Mouse (Mus musculus) heart, embryonic 13.5 days (tissue): ENCODE results near the gene Hist1h2bk. TPM values are rescaled to one million over a fixed set of nuclear protein-coding genes. Genes with fewer than 3 reads are reported as not detected.

ENCODE experiments used
- ATAC-seq: fragments of 200-750 bp; cut with Nextera tagmentation; 2 replicates; pipeline ENCODE4 v1.8.0; 2017; ENCODE audit warnings: moderate TSS enrichment; ENCODE audit not compliant: insufficient number of reproducible peaks, low FRiP score, low TSS enrichment; ENCODE audit errors: extremely low read depth
- H3K27ac ChIP-seq: fragments of 300-500 bp; sonication (generic); replicated peaks from 2 replicates; pipeline ENCODE4 v1.5.1; 2015; ENCODE audit warnings: moderate library complexity, mild to moderate bottlenecking, inconsistent platforms
- H3K27me3 ChIP-seq: fragments of 300-500 bp; sonication (generic); replicated peaks from 2 replicates; pipeline ENCODE4 v1.6.1; 2015; ENCODE audit warnings: mild to moderate bottlenecking, inconsistent platforms
- H3K36me3 ChIP-seq: fragments of 300-500 bp; sonication (generic); 2 replicates; pipeline ENCODE4 v1.6.1; 2015; ENCODE audit warnings: mild to moderate bottlenecking, inconsistent platforms
- H3K4me1 ChIP-seq: fragments of 300-500 bp; sonication (generic); 2 replicates; pipeline ENCODE4 v1.6.1; 2015; ENCODE audit warnings: inconsistent platforms
- H3K4me2 ChIP-seq: fragments of 300-500 bp; sonication (generic); 2 replicates; pipeline ENCODE4 v1.6.1; 2015; ENCODE audit warnings: inconsistent platforms, mild to moderate bottlenecking, moderate library complexity
- H3K4me3 ChIP-seq: fragments of 300-500 bp; sonication (generic); 2 replicates; pipeline ENCODE4 v1.5.1; 2015; ENCODE audit warnings: moderate library complexity, mild to moderate bottlenecking, inconsistent platforms
- H3K9ac ChIP-seq: fragments of 300-500 bp; sonication (generic); 2 replicates; pipeline ENCODE4 v1.6.1; 2015; ENCODE audit warnings: inconsistent platforms, mild to moderate bottlenecking, moderate library complexity
- H3K9me3 ChIP-seq: fragments of 300-500 bp; sonication (generic); 2 replicates; pipeline ENCODE4 v1.6.1; 2016; ENCODE audit warnings: inconsistent platforms
- WGBS: fragments of 180-500 bp; shearing (Covaris S2); methylation state at CpG from one replicate; pipeline ENCODE4 v1.1.7; 2015; ENCODE audit warnings: mixed read lengths; 5-methylcytosine and 5-hydroxymethylcytosine counted together
- polyA plus RNA-seq: library from polyadenylated mRNA; unstranded; fragments of >200 nt; fragmentation: Nextera tagmentation; extraction: Ambion mirVana; gene quantifications from 2 replicates; pipeline ENCODE4 v1.2.1, GENCODE M21; 2015

The Hist1h2bk gene
- polyA plus RNA-seq, 1 experiment from 2014 or later = 3.1 TPM

- ATAC-seq = no peak
- WGBS = 40% methylated on average over 4 of the region's 4 CpGs
- no peak overlapping the region for H3K27ac ChIP-seq
Measured at GRCm38 (mm10) chr13:21999147-21999546, 36.5 kb upstream of the Hist1h2bk start.

GRCm38 (mm10) chr13:22001346-22001745, 34.3 kb upstream of the Hist1h2bk start:
- Histone ChIP-seq H3K27ac (no peak overlapping the region), H3K4me1 (peaks cover 21% of the 10 kb centered on the region), H3K27me3 (peaks cover 100% of the 10 kb centered on the region), H3K4me2 (peak overlapping the region; percentile 4; the same call in 1 of the 2 replicates), H3K36me3 (no peaks in the 10 kb centered on the region), H3K9me3 (no peaks in the 10 kb centered on the region), H3K9ac (no peak overlapping the region), H3K4me3 (no peak overlapping the region)
- WGBS = 53% methylated on average over 2 of the region's 2 CpGs
- no peak for ATAC-seq

More at GRCm38 (mm10) chr13:21999147-21999546, 36.5 kb upstream of the Hist1h2bk start:
- Histone ChIP-seq H3K9ac (no peak overlapping the region), H3K4me2 (no peak overlapping the region), H3K27me3 (peaks cover 87% of the 10 kb centered on the region), H3K4me1 (peaks cover 16% of the 10 kb centered on the region), H3K36me3 (no peaks in the 10 kb centered on the region), H3K4me3 (no peak overlapping the region), H3K9me3 (no peaks in the 10 kb centered on the region)

DNA sequence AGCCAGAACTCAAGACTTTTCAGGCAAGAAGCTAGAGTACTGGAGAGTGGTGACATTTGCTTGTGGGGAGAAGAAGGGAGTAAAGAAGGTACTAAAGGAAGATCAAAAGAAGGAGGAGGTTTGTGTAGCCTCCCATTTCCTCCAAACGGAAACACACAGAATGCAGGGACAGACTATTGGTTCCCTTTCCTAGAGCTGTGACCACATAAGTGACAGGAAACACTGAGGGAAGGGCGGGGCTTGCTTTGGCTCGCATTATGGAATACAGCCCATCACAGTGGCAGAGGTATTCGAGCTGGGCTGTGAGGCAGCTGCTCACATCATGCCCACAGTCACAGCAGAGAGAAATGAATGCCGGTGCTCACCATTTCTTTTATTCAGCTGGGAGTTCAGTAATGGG, 33.8 kb upstream of the Hist1h2bk start:
- Histone ChIP-seq H3K4me3 (no peak overlapping the region), H3K36me3 (no peaks in the 10 kb centered on the region), H3K4me1 (peaks cover 21% of the 10 kb centered on the region), H3K27me3 (peaks cover 100% of the 10 kb centered on the region), H3K4me2 (peak overlapping the region; percentile 4; the same call in 1 of the 2 replicates), H3K9me3 (no peaks in the 10 kb centered on the region), H3K9ac (no peak overlapping the region), H3K27ac (no peak overlapping the region)
- ATAC-seq = no peak
- WGBS = 29% methylated on average over 5 of the region's 5 CpGs

GRCm38 (mm10) chr13:22005605-22006333, 29.9 kb upstream of the Hist1h2bk start:
- peak overlapping the region; percentile 78 for H3K9ac ChIP-seq
- H3K27ac ChIP-seq = no peak overlapping the region
- WGBS = under 1% methylated on average over 45 of the region's 45 CpGs
- peak; percentile 56; the same call in 1 of the 2 replicates for ATAC-seq
- H3K4me1 ChIP-seq = peaks cover 19% of the 10 kb centered on the region
- H3K36me3 ChIP-seq = no peaks in the 10 kb centered on the region
- peak overlapping the region; percentile 70 for H3K4me3 ChIP-seq
- H3K27me3 ChIP-seq = peaks cover 100% of the 10 kb centered on the region
- no peaks in the 10 kb centered on the region for H3K9me3 ChIP-seq
- peak overlapping the region; percentile 98 for H3K4me2 ChIP-seq

GRCm38 (mm10) chr13:22006334-22007120, 29.1 kb upstream of the Hist1h2bk start:
- H3K27me3 ChIP-seq = peaks cover 98% of the 10 kb centered on the region
- H3K4me3 ChIP-seq = peak overlapping the region; percentile 70
- no peak overlapping the region for H3K27ac ChIP-seq
- H3K4me1 ChIP-seq = peaks cover 19% of the 10 kb centered on the region
- 1% methylated on average over 38 of the region's 38 CpGs for WGBS
- H3K9me3 ChIP-seq = no peaks in the 10 kb centered on the region
- H3K4me2 ChIP-seq = peak overlapping the region; percentile 98
- peak overlapping the region; percentile 78 for H3K9ac ChIP-seq
- ATAC-seq = no peak; the same call in 1 of the 2 replicates
- no peaks in the 10 kb centered on the region for H3K36me3 ChIP-seq

GRCm38 (mm10) chr13:22007121-22007510, 28.6 kb upstream of the Hist1h2bk start:
- no peak for ATAC-seq
- H3K27me3 ChIP-seq = peaks cover 97% of the 10 kb centered on the region
- H3K27ac ChIP-seq = no peak overlapping the region
- no peaks in the 10 kb centered on the region for H3K9me3 ChIP-seq
- no peaks in the 10 kb centered on the region for H3K36me3 ChIP-seq
- H3K4me3 ChIP-seq = peak overlapping the region; percentile 70
- H3K9ac ChIP-seq = peak overlapping the region; percentile 78
- 2% methylated on average over 18 of the region's 18 CpGs for WGBS
- H3K4me2 ChIP-seq = peak overlapping the region; percentile 98
- H3K4me1 ChIP-seq = peaks cover 19% of the 10 kb centered on the region

DNA sequence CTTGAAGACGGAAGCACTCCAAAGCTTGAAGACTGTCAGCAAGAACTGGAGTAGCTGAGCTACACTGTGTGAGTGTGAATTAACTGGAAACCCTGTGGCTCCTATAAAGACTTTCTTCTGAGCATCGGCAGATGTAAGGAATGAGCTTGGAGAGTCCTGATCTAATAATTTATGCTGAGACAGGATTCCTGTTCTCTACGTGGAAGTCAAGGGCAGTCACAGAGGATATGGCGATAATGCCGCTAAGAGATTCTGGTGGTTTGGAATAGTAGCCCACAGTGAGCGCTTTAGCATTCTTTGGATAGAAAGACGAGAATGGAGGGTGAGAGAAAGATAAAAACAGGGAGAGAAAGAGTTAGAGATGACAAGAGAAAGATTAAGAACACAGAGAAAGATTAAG, 27.8 kb upstream of the Hist1h2bk start:
- Histone ChIP-seq H3K36me3 (no peaks in the 10 kb centered on the region), H3K9me3 (no peaks in the 10 kb centered on the region), H3K4me3 (0 out of 2 replicates have a peak overlapping the region, but pooled peaks have one; percentile 70), H3K4me1 (peaks cover 19% of the 10 kb centered on the region), H3K9ac (no peak overlapping the region), H3K4me2 (no peak overlapping the region), H3K27me3 (peaks cover 97% of the 10 kb centered on the region), H3K27ac (no peak overlapping the region)
- 51% methylated on average over 7 of the region's 7 CpGs for WGBS
- ATAC-seq = no peak

GRCm38 (mm10) chr13:22008707-22009106, 27.0 kb upstream of the Hist1h2bk start:
- WGBS = 73% methylated on average over 3 of the region's 3 CpGs
- H3K4me2 ChIP-seq = no peak overlapping the region
- no peaks in the 10 kb centered on the region for H3K36me3 ChIP-seq
- no peak overlapping the region for H3K9ac ChIP-seq
- no peak overlapping the region for H3K4me3 ChIP-seq
- ATAC-seq = no peak
- peaks cover 20% of the 10 kb centered on the region for H3K4me1 ChIP-seq
- no peak overlapping the region for H3K27ac ChIP-seq
- peaks cover 95% of the 10 kb centered on the region for H3K27me3 ChIP-seq
- H3K9me3 ChIP-seq = no peaks in the 10 kb centered on the region

GRCm38 (mm10) chr13:22009642-22010041, 26.0 kb upstream of the Hist1h2bk start, which contains the start of gene Prss16:
TSS of gene Prss16 (minus strand) at chr13:22009742.
- H3K27ac ChIP-seq = no peak within 1 kb of the TSS
- 46% methylated on average over 6 of the region's 7 CpGs for WGBS
- no peak for ATAC-seq
- H3K9ac ChIP-seq = no peak within 1 kb of the TSS
- H3K4me1 ChIP-seq = peaks cover 29% of the 10 kb centered on the region
- no peaks in the 10 kb centered on the region for H3K9me3 ChIP-seq
- H3K27me3 ChIP-seq = peaks cover 95% of the 10 kb centered on the region
- H3K4me2 ChIP-seq = no peak within 1 kb of the TSS
- H3K4me3 ChIP-seq = no peak within 1 kb of the TSS
- H3K36me3 ChIP-seq = no peaks in the 10 kb centered on the region

DNA sequence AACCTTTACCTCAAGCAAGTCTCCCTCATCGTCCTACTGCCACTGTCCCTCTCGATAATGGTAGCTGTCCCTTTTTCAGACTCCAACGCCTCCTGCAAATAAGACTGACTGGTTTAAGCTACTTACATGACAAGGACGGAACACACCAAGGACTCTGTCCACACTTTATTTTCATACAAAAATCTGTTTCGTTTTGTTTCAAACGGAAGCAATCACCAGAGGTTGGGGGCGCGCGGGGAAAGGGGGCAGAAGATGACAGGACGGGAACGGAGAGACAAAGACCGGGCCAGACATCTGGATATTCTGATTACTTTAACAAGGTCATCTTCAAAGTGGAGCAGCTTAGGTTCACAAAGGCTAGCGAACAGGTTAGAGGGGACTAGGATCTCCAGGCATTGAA, 22.0 kb upstream of the Hist1h2bk start:
- 15% methylated on average over 13 of the region's 13 CpGs for WGBS
- Histone ChIP-seq H3K9ac (no peak overlapping the region), H3K27me3 (peaks cover 81% of the 10 kb centered on the region)

DNA sequence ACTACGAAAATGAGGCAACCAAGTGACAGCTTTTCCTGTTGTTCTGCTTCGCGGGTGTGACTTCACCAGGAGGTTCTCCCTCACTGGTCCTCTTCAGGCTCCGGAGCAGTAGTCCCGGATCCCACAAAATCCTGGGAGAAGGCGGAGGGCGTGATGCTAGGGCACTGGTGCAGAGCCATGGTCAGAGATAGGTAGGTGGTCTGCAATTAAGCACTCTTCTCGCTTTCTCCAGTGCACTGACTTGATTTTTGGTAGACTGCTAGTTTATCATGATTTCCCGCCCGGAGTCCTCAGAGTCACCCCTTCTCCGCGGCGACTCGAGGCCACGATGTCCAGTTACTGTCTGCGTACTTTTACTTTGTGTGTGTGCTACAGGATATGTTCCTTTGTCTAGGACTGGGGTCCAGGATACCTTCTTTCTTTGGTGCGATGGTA, 21.2 kb upstream of the Hist1h2bk start:
- Histone ChIP-seq H3K27ac (no peak overlapping the region), H3K27me3 (peaks cover 81% of the 10 kb centered on the region), H3K9ac (peak overlapping the region; percentile 14; the same call in 1 of the 2 replicates), H3K9me3 (peaks cover 4% of the 10 kb centered on the region; the same call in 1 of the 2 replicates), H3K4me3 (peak overlapping the region; percentile 35), H3K4me2 (peak overlapping the region; percentile 62), H3K36me3 (no peaks in the 10 kb centered on the region), H3K4me1 (peaks cover 12% of the 10 kb centered on the region)
- ATAC-seq = no peak
- 12% methylated on average over 17 of the region's 17 CpGs for WGBS

More for the DNA sequence above, 22.0 kb upstream of the Hist1h2bk start:
- Histone ChIP-seq H3K9me3 (peaks cover 4% of the 10 kb centered on the region; the same call in 1 of the 2 replicates), H3K27ac (no peak overlapping the region), H3K36me3 (no peaks in the 10 kb centered on the region), H3K4me1 (peaks cover 12% of the 10 kb centered on the region), H3K4me3 (peak overlapping the region; percentile 24), H3K4me2 (peak overlapping the region; percentile 62)
- no peak for ATAC-seq
